Mouse (Mus musculus): ENCODE measurements around the gene Fbxw11.

Fbxw11 gene

DNA sequence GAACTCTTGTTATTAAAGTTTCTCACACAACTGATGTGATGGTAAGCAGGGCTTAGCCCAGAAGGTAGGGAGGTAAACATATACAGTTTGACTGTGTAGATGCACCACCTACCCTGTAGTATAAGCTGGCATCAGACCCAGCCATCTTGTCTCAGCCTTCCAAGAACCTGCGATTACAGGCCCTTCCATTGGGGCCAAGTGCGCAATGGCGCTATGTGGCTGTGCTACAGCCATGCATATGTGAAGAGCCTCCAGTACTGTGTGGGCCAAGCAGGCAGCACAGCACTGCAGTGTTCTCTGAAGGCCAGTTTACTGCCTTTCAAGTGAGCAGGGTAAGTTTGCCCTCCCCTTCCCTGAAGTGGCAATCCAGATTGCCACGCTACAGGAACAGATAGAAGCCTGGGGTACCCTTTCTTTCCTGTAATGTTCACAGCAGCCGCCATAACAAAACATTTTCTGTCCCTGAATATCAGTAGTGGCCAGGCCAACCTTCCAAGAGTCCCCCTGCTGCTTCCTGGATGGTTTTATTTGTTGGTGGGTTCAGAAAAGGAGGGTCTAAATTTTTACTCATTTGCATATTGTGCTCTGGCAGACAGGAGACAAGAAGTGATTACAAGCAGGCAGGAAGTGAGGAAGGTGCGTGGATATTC is 61.8 kb downstream of the Fbxw11 start:
- in situ Hi-C loops (cut with MboI, MseI), result loop anchor here in 1 of 2 experiments (25.0 kb wide), 1 partner anchor 1333 kb away; the partner anchor contains the start of gene Lcp2

DNA sequence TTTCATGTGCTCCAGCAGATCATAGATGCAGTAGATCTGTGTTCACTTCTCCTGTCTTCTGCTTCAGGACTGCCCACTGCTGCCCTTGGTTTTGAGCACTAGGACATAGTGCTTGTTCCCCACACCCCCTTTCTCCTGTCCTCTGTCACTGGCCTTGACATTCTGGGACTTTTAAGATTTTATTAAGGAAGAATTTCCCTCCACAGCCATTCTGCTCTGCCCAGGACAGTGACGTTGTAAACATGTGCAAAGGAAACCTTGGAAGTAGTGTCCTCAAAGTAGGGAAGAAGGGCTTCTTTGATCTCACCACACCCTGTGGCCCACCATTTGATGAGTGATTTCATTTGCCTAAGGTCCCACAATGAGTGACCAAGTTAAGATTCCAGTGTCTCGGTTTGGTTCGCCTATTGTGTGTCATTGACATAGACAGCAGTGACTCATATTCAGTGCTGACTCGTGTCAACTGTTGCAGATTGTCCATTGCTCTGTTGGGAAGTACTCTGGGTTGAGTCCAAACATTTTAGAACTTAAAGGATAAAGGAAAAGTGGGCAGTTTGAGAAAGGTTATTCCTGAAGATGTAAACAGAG is 64.0 kb downstream of the Fbxw11 start:
- in situ Hi-C loops (cut with MboI, MseI), result loop anchor here in 1 of 2 experiments (5.0 to 25.0 kb wide), 2 partner anchors 84 to 1331 kb away; partner anchors contain the start of gene Lcp2

DNA sequence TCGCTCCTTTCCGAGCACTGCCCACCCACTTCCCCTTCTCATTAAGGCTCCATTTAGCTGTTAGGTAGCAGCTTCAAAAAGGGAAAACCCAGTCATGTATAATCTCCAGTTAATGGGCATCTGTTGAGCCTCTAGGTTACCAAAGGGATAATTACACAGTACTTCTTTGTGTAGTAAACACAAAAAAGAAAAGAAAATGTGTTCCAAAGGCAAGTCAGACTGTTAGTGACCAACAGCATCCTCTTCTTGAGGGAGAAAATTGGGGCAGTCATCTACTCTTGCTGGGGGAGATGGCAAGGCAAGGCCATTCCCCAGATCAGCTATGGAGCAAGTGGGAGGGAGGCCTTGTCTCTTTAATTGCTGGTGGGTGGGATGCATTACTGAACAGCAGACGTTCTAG is 65.0 kb downstream of the Fbxw11 start:
- in situ Hi-C loops (cut with MboI, MseI), result loop anchor here in 1 of 2 experiments (5.0 to 25.0 kb wide), 2 partner anchors 85 to 1330 kb away; partner anchors contain the start of gene Lcp2

- in situ Hi-C loops (cut with MboI, MseI), result loop anchor here in 1 of 2 experiments (5.0 to 25.0 kb wide), 2 partner anchors 87 to 1328 kb away; partner anchors contain the start of gene Lcp2
These were observed 66.4 kb downstream of the Fbxw11 start for GRCm38 (mm10) chr11:32708739-32709501.

DNA sequence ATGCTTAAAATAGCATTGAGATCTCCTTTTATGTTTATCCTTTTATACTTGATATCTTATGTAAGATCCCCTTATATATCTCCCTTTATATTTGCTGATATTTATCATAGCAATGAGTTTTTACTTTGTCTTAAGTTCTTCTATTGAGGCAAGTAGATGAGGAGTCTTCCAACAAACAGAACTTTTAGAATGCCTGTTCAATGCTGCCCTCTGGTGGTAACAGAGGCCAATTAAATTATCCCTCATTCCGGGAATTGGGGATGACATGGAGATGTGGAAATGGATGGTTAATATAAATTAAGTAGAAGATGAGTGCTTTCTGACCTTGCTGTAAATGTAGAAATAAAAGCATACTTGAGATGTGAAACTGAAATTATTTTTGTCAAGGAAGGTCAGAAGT is 67.0 kb downstream of the Fbxw11 start:
- in situ Hi-C loops (cut with MboI, MseI), result loop anchor here in 1 of 2 experiments (5.0 to 25.0 kb wide), 2 partner anchors 87 to 1328 kb away; partner anchors contain the start of gene Lcp2

GRCm38 (mm10) chr11:32714230-32714629 is 71.7 kb downstream of the Fbxw11 start:
- in situ Hi-C loops (cut with MboI, MseI), result loop anchor here in 1 of 2 experiments (25.0 kb wide), 1 partner anchor 1323 kb away; the partner anchor contains the start of gene Lcp2

GRCm38 (mm10) chr11:32714896-32715295 is 72.4 kb downstream of the Fbxw11 start:
- in situ Hi-C loops (cut with MboI, MseI), result loop anchor here (5.0 to 25.0 kb wide), 2 partner anchors 93 to 1322 kb away; partner anchors contain the start of gene Lcp2 (in 1 of the 2)

- in situ Hi-C loops (cut with MboI, MseI), result loop anchor here (5.0 to 25.0 kb wide), 2 partner anchors 93 to 1322 kb away; partner anchors contain the start of gene Lcp2 (in 1 of the 2)
These were observed 73.0 kb downstream of the Fbxw11 start for GRCm38 (mm10) chr11:32715495-32715894.

DNA sequence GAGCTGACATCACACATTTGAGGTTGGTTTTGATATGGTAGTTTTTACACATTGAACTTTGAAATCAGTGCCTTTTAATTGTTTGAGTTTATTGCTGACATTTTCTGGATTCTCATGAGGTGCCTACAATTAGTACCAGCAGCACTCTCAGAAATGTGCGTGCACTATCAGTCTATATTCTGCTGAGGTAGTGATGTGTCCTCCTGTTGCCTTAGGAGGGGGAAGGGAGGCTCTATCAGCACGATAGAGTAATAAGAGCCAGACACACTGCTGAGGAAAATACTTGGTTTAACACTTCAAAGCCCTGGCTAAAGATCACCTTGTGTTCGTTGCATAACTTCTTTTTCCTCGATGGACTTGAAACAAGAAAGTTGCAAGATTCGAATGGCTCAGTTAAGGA is 73.4 kb downstream of the Fbxw11 start:
- in situ Hi-C loops (cut with MboI, MseI), result loop anchor here (5.0 to 25.0 kb wide), 2 partner anchors 94 to 1321 kb away; partner anchors contain the start of gene Lcp2 (in 1 of the 2)

- in situ Hi-C loops (cut with MboI, MseI), result loop anchor here (5.0 to 25.0 kb wide), 2 partner anchors 95 to 1320 kb away; partner anchors contain the start of gene Lcp2 (in 1 of the 2)
These were observed 74.4 kb downstream of the Fbxw11 start for GRCm38 (mm10) chr11:32716876-32717275.

GRCm38 (mm10) chr11:32717711-32718110 is 75.2 kb downstream of the Fbxw11 start:
- in situ Hi-C loops (cut with MboI, MseI), result loop anchor here (5.0 to 25.0 kb wide), 2 partner anchors 95 to 1320 kb away; partner anchors contain the start of gene Lcp2 (in 1 of the 2)

GRCm38 (mm10) chr11:32718371-32718770 is 75.8 kb downstream of the Fbxw11 start:
- in situ Hi-C loops (cut with MboI, MseI), result loop anchor here (5.0 to 25.0 kb wide), 2 partner anchors 96 to 1319 kb away; partner anchors contain the start of gene Lcp2 (in 1 of the 2)

- in situ Hi-C loops (cut with MboI, MseI), result loop anchor here (5.0 to 25.0 kb wide), 2 partner anchors 97 to 1318 kb away; partner anchors contain the start of gene Lcp2 (in 1 of the 2)
These were observed 76.5 kb downstream of the Fbxw11 start for GRCm38 (mm10) chr11:32718979-32719378.

DNA sequence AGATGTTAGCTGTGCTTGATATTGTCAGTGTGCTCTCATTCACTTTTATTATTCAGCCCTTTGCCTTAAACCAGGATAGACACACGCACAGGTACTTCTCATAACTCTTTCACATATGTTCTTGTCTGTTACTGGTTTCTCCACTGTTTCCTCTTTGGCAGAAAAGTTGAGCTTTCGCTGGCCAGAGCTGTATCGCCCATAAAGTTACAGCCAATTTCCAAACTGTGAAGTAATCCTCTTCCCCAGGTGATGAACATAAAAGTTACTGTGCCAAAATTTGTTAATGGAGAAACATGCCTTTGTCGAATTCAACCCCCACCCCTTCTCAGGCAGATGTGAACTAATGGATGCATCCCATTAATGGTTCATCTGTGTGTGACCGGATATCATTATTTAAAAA is 80.1 kb downstream of the Fbxw11 start:
- in situ Hi-C loops (cut with MboI, MseI), result loop anchor here in 1 of 2 experiments (25.0 kb wide), 1 partner anchor 1315 kb away; the partner anchor contains the start of gene Lcp2

- in situ Hi-C loops (cut with MboI, MseI), result loop anchor here in 1 of 2 experiments (25.0 kb wide), 1 partner anchor 1314 kb away; the partner anchor contains the start of gene Lcp2
These were observed 80.8 kb downstream of the Fbxw11 start for GRCm38 (mm10) chr11:32723287-32723686.

GRCm38 (mm10) chr11:32725171-32725570 is 82.6 kb downstream of the Fbxw11 start:
- in situ Hi-C loops (cut with MboI, MseI), result no loop called here

GRCm38 (mm10) chr11:32732467-32732866 is 89.9 kb downstream of the Fbxw11 start:
- in situ Hi-C loops (cut with MboI, MseI), result no loop called here

- in situ Hi-C loops (cut with MboI, MseI), result no loop called here
These were observed 90.7 kb downstream of the Fbxw11 start for GRCm38 (mm10) chr11:32733195-32733594.

DNA sequence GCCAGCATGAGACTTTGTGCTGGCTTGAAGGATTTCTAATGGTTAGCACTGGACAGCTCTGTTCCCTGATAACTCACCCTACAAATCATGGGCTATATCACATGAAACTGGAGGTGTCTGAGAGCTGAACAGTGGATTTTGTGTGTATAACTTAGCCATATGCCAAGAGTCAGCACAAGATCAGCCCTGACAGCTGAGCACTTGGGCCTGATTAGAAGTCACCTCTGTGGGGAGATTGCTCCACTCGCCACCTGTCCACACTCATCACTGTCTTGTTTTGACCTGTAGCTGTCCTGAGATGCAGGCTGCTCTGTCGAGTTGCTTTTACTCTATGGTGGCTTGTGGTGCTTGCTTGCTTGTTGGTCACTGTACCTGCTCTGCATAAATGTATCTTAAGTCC is 93.8 kb downstream of the Fbxw11 start:
- in situ Hi-C loops (cut with MboI, MseI), result no loop called here

DNA sequence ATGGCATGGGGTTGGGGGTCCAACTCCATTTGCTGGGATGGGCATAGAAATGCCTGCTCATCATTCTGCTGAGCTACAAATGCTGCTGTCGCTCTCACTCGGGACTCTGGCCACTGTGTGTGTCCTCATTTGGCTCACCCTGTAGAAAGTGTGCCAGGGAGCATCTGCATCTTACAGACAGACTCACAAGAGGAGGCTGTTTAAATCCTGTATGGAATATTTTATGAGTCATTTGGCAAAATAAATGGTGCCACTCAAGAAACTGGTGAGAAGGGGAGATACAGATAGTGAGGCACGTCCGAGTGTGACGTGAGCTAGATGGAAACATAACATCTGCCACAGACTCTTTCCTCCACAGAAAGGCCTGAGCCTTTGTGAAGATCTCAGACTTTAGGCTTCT is 95.2 kb downstream of the Fbxw11 start:
- in situ Hi-C loops (cut with MboI, MseI), result no loop called here

GRCm38 (mm10) chr11:32743891-32744290 is 101.4 kb downstream of the Fbxw11 start:
- in situ Hi-C loops (cut with MboI, MseI), result no loop called here

Data from T-helper 17 cell (primary cell).